Mouse (Mus musculus): ENCODE measurements around the gene Kat6b.

Kat6b gene

GRCm38 (mm10) chr14:21523851-21524441, 42.7 kb downstream of the Kat6b start:
- DNase-seq: peak; percentile 26 to 62

DNA sequence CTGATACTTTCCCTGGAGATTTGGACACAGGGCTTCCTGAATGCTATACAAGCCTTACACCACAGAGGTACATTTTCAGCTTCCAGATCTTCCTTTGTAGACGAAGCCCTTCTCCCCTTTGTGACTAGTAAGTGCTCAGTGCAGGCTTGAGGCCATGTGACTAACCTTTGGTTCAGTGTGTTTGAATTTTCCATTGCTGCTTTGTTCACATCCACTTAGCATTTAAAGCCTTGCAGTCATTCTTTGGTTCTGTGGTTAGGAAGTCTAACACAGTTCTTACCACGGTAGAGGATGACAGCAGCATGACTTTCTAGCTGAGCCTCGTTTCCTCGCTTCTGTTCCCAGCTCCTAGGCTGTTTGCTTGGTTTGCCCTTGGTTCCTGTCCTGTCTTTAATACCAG, 44.4 kb downstream of the Kat6b start:
- no peak for DNase-seq

DNA sequence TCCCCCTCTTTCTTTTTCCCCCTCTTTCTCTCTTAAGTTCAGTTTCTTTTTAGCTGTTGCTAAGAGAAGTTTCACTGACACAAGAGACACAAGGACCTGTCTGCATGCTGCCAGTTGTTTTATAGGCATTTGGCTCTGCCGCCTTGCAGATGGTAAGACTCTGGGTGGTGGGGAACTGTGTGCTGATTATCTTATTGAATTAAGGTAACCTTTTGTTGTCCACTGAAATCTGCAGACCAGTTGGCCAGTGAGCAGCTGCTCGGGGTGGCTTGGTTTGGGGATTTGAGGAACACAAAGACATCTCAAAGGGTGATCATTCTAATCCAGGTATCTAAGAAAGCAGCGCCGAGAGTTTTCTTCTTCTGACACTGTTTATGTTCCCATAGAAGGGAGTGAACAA, 52.3 kb downstream of the Kat6b start:
- DNase-seq: no peak

DNA sequence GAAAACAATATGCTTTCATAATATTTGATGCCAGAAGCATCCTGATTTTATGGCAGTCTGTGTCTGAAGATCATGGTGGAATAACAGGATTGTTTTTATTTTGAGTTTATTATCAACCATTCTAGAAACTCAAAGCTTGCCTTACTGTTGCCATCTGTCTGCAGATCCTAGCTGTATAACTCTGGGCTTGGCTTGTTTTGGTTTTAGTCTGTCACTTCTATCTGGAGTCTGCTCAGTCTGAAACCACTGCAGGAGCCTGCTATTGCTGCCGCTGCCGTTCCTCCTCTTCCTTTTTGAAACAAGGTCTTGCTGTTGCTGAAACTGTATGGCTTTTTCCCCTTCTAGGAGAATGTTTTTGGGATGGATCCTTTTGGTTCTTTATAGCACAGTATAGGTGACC, 52.8 kb downstream of the Kat6b start:
- DNase-seq: no peak

DNA sequence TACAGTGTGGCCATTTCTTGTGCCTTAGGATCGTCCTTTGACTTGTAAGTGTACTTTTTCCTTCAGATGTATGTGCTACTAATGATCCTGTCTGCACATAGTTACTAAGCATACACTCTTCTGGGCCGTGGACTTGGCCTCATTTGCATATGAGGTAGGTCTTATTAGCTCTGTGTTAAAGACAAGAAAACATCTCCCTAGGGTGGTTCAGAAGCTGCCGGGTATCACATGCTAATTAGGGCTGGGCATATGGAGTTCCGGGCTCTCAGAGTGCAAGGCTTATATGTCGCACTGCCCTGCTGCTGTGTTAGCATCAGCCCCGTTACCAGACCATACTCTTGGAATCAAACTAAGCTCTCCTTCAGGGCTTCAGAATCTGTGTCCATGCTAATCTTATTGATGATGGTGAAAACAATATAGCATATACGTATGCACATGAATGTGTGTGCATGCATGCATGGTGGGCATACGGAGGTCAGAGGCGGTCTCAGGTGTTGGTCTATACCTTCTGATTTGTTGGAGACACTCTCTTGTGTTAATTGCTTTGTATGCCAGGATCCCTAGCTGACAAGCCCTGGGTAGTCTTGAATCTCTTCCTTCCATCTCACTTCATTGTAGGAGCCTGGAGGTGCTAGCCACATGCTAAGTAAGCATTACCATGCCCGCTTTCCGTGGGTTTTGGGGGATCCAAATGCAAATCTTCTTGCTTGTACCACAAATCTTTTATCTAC, 53.5 kb downstream of the Kat6b start:
- no peak for DNase-seq

DNA sequence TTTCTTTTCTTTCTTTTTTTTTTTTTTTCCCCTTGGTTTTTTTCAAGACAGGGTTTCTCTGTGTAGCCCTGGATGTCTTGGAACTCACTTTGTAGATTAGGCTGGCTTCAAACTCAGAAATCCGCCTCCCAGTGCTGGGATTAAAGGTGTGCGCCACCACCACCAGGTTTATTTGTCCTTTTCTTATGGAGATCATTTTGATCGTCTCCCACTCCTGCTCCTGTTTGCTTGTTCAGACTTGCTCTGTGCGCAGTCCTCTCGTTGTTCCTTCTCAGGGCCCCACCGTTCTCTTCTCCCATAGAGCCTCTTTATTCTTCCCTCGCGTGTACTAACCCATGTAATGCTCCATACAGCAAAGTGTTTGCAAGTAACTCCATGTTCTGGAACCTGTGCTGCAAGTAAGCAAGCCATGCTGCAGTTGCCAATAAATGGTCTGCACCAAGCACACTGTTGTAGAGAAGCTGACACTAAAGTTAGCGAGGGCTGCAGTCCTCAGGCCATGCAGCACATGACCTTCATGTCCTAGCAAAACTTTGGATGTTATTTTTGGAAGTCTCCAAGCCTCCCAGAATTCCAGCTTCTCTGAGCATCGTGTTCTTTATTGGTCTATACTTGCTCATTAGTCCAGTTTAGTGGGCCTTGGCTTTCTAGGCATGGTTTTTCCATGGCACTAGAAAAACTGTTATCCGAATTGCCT, 55.4 kb downstream of the Kat6b start:
- no peak for DNase-seq

DNA sequence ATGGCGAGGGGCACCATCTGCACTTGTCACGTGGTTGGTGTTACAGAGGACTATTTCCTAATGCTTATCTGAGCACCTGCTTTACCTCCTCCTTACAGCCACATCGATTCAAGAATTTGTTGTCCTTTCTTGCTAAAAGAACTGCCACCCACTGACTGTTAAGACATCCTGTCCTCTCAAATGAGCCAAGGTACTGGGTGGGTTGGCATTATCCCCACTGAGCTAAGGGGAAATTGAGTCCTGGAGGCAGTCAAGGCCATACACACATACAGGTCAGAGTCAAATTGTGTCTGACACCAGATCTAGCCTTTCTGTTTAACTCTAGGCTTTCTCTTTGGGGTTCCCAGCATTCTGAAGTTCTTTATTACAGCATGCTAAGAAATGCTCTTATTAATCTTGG, 56.6 kb downstream of the Kat6b start:
- DNase-seq: no peak

DNA sequence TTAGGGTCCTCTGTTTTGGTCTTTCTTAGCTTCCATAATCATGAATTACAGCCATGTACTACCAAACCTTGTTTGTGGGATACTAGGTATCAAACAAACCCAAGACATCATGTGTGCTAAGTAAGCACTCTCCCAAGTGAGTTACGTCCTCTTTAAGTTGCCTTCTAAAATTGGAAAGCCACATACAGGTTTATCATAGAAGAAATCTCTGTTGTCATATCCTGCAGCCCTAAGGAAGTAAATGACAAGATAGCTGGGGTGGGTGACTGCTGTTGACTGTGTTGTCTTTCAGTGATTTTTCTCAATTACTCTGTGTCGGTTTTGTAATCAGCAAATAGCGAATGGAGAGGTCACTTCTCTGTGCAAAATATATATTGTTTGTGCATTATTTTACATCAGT, 58.5 kb downstream of the Kat6b start:
- no peak for DNase-seq

GRCm38 (mm10) chr14:21540361-21540760, 59.1 kb downstream of the Kat6b start:
- no peak for DNase-seq

DNA sequence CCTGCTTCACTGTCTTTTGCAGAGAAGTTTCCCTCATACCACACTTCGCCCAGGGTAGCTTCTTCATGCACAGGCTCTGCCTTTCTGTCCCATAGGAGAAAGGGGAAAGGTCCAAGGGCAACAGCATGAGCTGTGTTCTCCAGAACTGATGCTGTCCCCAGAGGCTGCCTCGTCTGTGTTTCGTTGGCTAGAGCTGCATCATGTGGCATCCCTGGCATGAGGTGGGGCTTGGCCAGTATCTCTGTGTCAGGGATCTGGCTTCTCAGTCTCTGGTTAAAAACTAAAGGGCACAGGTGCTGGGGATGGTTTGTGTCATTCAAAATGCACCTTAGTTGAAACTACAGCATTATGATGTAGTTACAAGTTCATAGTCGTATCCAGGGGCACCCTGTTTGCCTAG, 64.3 kb downstream of the Kat6b start:
- DNase-seq: no peak

DNA sequence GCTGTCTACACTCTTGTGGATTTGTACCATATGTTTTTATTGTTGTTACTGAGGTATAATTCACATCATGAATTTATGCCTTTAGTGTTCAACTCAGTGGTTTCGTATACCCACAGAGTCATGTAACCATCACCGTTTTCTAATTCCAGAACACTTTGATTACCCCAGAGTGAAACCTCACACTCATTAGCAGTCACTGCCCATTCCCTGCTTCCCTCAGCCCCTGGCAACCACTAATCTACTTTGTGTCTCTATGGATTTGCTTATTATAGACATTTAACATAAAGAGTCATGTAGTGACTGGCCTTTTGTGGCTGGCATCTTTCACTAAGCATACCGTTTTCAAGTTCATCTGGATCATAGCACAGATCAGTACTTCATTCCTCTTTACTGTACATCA, 65.1 kb downstream of the Kat6b start:
- DNase-seq: no peak

DNA sequence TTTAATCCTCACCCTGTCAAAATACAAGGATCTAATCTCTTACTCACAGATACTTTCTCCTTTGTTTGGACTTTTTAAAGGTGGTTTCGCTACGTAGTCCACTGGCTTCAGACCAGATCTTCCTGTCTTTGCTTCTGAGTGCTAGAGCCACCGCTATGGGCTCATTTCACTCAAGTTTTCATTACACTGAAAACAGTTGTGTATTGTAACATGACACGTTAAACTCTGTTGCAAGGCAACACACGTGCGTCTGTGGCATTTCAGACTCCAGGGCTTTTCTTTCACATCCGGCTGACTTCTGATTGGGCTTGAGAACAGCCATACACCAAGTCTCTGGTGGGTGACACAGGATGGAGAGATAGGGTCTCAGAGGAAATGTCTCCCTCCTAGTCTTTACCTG, 66.1 kb downstream of the Kat6b start:
- peak in 1 of 2 experiments; percentile 35 for DNase-seq

DNA sequence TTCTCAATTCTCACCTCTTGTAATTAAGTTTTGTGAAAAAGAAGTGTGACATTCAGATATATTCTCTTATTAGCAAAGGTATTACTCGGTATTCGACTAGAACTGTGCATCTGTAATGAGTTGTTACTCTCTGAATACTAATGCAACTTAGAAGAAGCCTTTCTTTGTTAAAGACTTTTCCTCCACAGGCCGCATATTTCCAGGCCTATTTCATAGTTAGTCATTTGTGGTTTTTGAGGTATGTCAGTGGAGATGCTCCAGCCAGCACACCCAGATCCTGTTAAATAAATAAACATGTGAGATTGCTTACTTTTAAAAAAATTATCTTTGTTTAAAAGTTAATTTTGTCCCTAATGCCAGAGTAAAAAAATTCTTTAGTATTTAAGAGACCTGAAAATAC, 66.7 kb downstream of the Kat6b start:
- no peak for DNase-seq

- DNase-seq: no peak
Observed at GRCm38 (mm10) chr14:21548952-21549607, 67.8 kb downstream of the Kat6b start.

GRCm38 (mm10) chr14:21549608-21550115, 68.4 kb downstream of the Kat6b start:
- no peak for DNase-seq

DNA sequence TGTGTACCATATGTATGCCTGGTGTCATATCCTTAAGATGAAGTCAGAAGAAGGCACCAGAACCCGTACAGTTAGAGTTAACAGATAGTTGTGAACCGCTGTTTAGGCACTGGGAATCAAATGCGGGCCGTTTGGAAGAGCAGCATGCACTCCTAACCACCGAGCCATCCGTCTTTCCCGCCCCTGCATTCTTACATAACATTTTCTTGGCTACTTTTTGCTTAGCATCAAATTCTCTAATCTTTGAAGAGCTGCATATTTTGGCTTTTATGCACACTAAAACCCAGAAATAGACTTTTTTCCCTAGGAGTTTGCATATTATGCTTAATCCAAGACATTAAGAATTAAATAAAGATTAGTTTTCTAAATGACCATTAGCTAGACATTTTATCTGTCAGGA, 69.3 kb downstream of the Kat6b start:
- no peak for DNase-seq

- no peak for DNase-seq
Observed at GRCm38 (mm10) chr14:21551655-21552054, 70.4 kb downstream of the Kat6b start.

DNA sequence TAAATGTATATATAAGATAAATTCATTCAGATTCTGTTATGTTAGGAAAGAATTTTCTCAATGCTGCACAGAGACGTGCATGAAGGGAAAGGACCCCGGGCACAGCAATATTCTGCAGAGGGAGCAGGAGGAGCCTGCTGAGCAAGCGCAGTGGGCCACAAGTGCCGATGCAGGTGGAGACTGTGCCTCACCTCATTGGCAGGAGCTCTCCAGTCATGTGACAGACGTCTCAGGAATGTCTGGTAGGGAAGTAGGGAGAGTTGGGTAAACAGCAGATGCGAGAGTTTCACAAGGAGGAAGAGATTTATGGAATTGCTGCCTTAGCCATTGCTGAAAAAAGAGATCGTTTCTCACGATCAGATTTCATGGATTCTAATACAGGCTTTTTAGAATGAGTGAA, 71.7 kb downstream of the Kat6b start:
- peak; percentile 72 to 83 for DNase-seq

DNA sequence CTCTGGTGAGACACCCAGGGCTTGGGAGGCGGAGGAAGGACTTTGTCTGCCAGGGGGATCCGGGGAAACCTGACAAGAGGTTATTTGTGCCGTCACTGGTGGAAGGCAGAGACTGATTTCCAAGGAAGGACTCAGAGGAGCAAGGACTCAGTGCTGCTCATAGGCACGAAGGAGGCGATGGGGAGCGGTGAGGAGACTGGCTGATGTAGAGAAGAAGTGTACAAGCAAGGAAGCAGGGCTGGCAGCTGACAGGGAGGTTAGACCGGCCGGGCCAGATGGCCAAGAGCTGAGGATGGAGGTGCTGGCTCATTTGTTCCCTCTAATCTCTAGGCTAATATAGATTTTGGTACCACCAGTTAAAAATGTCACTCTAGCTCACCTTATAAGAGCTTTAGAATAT, 72.8 kb downstream of the Kat6b start:
- no peak for DNase-seq

DNA sequence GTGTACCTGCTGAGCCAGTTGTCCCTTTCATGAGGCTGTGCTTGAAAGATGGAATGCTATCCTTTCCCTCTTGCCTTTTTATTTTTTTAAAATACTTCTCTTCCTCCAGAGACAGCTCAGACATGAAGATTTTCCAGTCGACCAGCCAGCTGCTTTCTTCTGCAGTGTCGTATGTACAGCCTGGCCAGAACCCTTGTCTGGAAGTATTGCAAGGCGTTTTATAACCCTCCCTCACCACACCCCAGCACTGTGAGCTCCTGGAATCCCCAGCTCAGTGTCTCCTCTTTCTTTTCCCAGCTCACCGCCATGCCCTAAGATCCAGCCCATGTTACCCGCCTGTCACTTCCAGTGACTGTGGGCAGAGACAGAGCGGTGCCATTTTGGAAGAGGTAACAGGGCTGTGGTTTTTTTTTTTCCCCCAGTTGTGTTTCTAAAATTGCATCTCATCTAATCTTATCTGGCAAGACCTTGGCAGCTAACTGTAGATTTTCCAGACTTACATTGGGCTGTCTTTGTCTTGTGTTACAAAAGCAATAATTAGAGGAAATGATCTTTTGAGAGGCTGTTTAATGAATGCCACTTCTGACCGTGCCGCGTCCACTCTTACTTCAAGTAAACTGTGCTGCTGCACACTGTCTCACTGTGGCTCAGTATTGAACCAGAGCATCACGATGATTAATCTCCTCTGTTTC, 77.4 kb downstream of the Kat6b start:
- DNase-seq: no peak

DNA sequence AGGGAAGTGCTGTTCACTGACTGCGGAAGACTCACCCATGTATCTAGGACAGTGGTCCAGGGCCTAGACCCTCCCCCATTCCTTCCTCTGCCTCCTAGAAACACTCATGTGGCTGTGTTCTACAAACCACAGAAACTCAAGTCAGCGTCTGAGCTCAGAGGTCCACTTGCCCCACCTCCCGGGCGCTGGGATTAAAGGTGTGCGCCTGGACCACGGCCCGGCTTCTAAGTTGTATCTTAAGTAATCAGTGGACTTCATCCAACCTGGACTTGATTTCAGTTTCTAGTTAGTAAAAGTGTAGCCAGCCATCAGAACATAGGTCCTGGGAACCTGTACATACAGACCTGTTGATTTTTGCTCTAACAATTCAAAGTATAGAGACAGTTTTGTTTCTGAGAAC, 78.2 kb downstream of the Kat6b start:
- DNase-seq: peak; percentile 50 to 68

GRCm38 (mm10) chr14:21560481-21561209, 79.4 kb downstream of the Kat6b start:
- DNase-seq: peak in 1 of 2 experiments; percentile 36
